Mouse (Mus musculus) left cerebral cortex, adult 18-20 months (tissue): ENCODE results near the gene Gdf7. TPM values are rescaled to one million over a fixed set of nuclear protein-coding genes. Genes with fewer than 3 reads are reported as not detected.

Experiments used
- DNase-seq, 2 experiments: peaks; one replicate each; pipeline ENCODE4 v3.0.0; 2021 to 2022; ENCODE audit warnings: low spot score in 2 of 2, mixed read lengths in 1 of 2
- total RNA-seq, 2 experiments: library from RNA; stranded (reverse); gene quantifications; 2 replicates each; pipeline ENCODE4 v1.2.3; 2021

Gene Gdf7
- total RNA-seq, 2 experiments from 2014 or later: 0.47 to 0.93 TPM

GRCm38 (mm10) chr12:8298361-8299142 lies 3.2 kb downstream of the Gdf7 start:
- DNase-seq: no peak

GRCm38 (mm10) chr12:8297586-8298214 lies 4.1 kb downstream of the Gdf7 start:
- no peak for DNase-seq

- no peak for DNase-seq
Observed at GRCm38 (mm10) chr12:8296154-8296553, 5.6 kb downstream of the Gdf7 start.

- no peak for DNase-seq
Observed at GRCm38 (mm10) chr12:8295307-8295913, 6.3 kb downstream of the Gdf7 start.

- peak in 1 of 2 experiments; percentile 36 for DNase-seq
Observed at GRCm38 (mm10) chr12:8291157-8291853, 10.4 kb downstream of the Gdf7 start.

GRCm38 (mm10) chr12:8289499-8289898 lies 12.3 kb downstream of the Gdf7 start:
- no peak for DNase-seq

- DNase-seq: no peak
Observed at GRCm38 (mm10) chr12:8289099-8289498, 12.7 kb downstream of the Gdf7 start.

GRCm38 (mm10) chr12:8287970-8288369 lies 13.8 kb downstream of the Gdf7 start:
- no peak for DNase-seq

GRCm38 (mm10) chr12:8281225-8282017 lies 20.3 kb downstream of the Gdf7 start:
- no peak for DNase-seq

- no peak for DNase-seq
Observed at GRCm38 (mm10) chr12:8275424-8275823, 26.3 kb downstream of the Gdf7 start.

- no peak for DNase-seq
Observed at GRCm38 (mm10) chr12:8273471-8274171, 28.1 kb downstream of the Gdf7 start.

- DNase-seq: no peak
Observed at GRCm38 (mm10) chr12:8271405-8271804, 30.3 kb downstream of the Gdf7 start.

- DNase-seq: no peak
Observed at GRCm38 (mm10) chr12:8269627-8270026, 32.1 kb downstream of the Gdf7 start.

- DNase-seq: no peak
Observed at GRCm38 (mm10) chr12:8266311-8266710, 35.4 kb downstream of the Gdf7 start.

- no peak for DNase-seq
Observed at GRCm38 (mm10) chr12:8260297-8260696, 41.5 kb downstream of the Gdf7 start.

Other genes with a start within 250 kb of the Gdf7 start
- gene Ldah, start 93.8 kb downstream of the Gdf7 start, total RNA-seq: 10 to 100 TPM; 34.9 to 40.2 TPM
- 10 to 100 TPM; 10.9 to 14.6 TPM for gene Hs1bp3, start 11.5 kb upstream of the Gdf7 start, total RNA-seq
- 100 to 1,000 TPM; 250 TPM for gene Rhob, start 198.1 kb upstream of the Gdf7 start, total RNA-seq